Mouse (Mus musculus): ENCODE results near the gene Mgst1. TPM values are rescaled to one million over a fixed set of nuclear protein-coding genes. Genes with fewer than 3 reads are reported as not detected.
A peak's percentile ranks its signal among the peaks of the same experiment; 100 is the strongest.

Mgst1 gene
- 160 and 193 TPM in 2 replicates for total RNA-seq (2017)

- peak; percentile 76 for ATAC-seq (ENCODE audit: extremely low read depth, insufficient number of reproducible peaks, low FRiP score, poor library complexity, severe bottlenecking)
Measured at GRCm38 (mm10) chr6:138139930-138140329, at the start of gene Mgst1. Gene Mgst1 (plus strand): TSS chr6:138140316.

DNA sequence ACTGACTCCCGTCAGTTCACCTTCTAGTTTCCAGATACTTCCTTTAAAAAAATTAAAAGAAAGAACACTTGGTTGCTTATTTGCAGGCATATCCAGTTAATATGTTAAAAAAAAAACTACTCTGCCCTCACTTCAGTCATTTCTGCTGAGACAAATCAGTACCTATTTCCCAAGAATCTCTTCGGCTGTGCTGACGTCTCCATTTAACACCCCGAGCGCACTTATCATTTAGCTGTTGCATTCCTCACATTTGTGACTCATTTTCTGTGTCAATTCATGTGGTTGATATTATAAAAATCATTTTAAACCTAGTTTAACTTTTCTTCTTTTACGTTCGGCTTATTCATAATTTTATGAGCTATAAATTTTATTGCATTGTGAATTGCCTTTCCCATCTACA lies 47.7 kb upstream of the Mgst1 start:
- ATAC-seq (ENCODE audit: extremely low read depth, insufficient number of reproducible peaks, low FRiP score, poor library complexity, severe bottlenecking) = no peak

DNA sequence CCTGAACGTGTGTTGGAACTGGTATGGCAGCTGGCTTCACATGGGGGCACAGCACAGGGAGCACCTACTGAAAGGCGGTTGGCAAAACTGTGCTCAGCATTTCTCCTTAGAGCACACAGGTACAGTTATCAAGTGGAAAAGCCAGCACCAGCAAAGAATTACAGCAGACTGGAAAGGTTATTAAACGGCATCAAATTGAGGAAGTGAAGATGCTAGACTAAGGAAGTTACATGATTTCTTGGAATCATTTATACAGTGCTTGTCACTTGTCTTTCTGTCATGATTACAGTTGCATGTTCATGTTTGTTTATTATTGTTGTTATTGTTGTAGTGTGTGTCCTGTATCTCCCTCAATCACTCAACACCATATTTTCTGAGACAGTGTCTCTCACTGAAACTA lies 45.1 kb upstream of the Mgst1 start:
- ATAC-seq (ENCODE audit: extremely low read depth, insufficient number of reproducible peaks, low FRiP score, poor library complexity, severe bottlenecking) = no peak

DNA sequence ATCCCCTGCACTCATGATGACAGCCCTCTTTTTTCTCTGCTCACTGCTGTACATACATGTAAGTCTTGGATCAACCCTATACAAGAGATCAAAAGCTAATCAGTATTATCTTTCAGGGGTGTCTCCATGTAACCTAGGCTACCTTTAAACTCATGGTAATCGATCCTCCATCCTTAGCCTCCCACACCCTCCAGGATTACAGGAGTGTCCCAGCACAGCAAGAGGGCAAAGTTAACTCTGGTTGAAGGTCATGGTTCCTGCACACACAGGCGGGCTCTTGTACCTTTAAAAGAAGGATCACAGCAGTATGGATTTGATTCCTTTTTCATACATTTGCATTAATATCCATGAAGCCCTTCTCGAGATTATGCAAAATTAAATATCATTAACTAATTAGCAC lies 40.5 kb upstream of the Mgst1 start:
- ATAC-seq (ENCODE audit: extremely low read depth, insufficient number of reproducible peaks, low FRiP score, poor library complexity, severe bottlenecking) = no peak

DNA sequence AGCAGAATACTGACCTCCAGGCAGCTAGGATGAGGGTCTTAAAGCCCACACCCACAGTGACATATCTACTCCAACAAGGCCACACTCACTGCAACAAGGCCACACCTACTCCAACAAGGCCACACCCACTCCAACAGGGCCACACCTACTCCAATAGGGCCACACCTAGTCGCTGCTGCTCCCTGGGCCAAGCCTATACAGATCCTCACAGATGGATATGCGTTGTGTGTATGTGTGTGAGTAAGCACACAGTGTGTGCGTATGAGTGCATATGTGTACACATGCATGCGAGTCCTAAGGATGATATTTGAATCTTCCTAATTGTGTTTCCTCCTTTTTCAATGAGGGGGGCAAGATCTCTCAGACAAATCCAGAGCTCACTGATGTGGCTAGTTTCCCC lies 38.3 kb upstream of the Mgst1 start:
- ATAC-seq (ENCODE audit: extremely low read depth, insufficient number of reproducible peaks, low FRiP score, poor library complexity, severe bottlenecking) = no peak

DNA sequence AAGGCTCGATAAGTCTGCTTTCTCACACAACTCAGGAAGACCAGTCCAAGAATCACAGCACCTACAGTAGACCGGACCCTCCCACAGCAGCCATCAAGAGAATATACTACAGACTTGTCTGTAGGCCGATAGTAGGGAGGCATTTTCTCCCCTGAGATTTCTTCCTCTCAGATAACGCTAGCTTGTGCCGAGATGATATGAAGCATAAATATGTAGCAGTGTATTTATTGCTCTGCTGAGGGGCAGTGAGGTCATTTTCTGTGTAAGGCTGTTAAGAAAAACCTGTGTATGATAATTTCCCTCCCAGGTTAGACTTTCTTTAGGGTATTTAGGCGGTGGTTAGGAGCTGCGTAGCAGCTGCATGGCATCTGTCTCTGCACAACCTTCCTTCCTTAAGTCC lies 37.2 kb upstream of the Mgst1 start:
- ATAC-seq (ENCODE audit: extremely low read depth, insufficient number of reproducible peaks, low FRiP score, poor library complexity, severe bottlenecking) = no peak

GRCm38 (mm10) chr6:138104559-138104958 lies 35.6 kb upstream of the Mgst1 start:
- ATAC-seq (ENCODE audit: extremely low read depth, insufficient number of reproducible peaks, low FRiP score, poor library complexity, severe bottlenecking) = no peak

DNA sequence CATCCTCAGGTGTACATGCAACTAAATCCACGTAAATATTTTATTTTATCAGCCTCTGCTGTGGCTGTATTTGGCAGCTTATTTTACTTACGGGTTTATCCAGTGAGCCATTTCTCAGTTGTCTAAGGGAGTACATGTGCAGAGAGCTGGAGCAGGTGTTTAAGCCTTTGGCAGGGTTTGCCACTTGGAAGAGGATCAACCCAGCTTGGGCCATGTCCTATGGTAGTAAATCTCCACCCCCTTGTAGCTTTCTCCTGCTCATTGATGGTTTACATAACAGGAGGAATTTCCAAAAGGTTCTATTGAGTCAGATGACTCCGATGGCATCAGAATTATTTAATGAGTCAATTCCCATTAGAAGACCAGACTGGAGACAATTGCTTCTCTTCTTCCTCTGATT lies 22.6 kb upstream of the Mgst1 start:
- no peak for ATAC-seq (ENCODE audit: extremely low read depth, insufficient number of reproducible peaks, low FRiP score, poor library complexity, severe bottlenecking)

DNA sequence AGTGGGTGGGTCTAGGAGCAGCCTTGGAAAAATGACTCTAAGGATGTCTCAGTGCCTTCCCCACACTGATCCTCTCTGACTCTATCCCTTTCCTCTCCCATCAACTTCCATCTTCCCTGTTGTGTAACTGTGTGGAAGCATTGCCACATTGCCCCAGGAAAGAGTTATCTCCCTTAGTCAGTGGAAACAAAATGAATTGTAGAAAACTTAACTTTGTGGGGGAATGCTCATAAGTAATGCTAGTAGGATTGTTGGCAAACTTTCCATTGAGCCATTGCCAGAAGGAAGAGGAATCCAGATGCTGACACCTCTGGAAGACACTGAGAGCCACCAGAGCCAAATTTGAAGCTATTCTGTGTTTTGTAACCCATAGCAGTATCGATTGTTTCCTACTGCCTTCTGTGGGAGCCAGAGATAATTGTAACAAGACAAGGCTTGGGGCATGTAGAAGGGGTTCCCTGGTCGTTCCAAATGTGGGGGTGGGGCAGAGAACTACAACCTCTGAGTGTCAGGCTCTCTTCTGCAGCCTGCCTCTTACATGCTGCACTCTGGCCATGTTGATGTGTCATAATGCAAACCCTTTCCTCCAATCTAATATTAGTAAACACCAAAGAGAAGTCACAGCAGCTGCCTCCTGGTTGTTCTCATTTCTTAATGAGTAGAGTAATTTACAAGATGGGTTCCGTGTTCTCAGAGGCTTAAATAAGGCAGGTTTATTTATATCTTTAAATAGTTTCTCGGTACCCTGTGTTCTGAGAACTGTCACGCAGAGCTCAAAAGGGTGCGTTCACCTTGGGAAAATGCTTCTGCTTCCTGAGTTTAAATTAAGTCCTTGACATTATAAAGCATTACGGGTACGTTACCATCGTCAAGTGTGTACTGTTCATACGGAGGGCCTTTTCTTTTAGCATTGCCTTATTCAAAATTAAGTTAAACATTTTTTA lies 11.5 kb upstream of the Mgst1 start:
- ATAC-seq (ENCODE audit: extremely low read depth, insufficient number of reproducible peaks, low FRiP score, poor library complexity, severe bottlenecking) = no peak

GRCm38 (mm10) chr6:138130541-138130940 lies 9.6 kb upstream of the Mgst1 start:
- no peak for ATAC-seq (ENCODE audit: extremely low read depth, insufficient number of reproducible peaks, low FRiP score, poor library complexity, severe bottlenecking)

- ATAC-seq (ENCODE audit: extremely low read depth, insufficient number of reproducible peaks, low FRiP score, poor library complexity, severe bottlenecking) = peak; percentile 53
Measured at GRCm38 (mm10) chr6:138140336-138140735, 220 bp downstream of the Mgst1 start.

- ATAC-seq (ENCODE audit: extremely low read depth, insufficient number of reproducible peaks, low FRiP score, poor library complexity, severe bottlenecking) = peak; percentile 35
Measured at GRCm38 (mm10) chr6:138141111-138141592, 1.0 kb downstream of the Mgst1 start.

DNA sequence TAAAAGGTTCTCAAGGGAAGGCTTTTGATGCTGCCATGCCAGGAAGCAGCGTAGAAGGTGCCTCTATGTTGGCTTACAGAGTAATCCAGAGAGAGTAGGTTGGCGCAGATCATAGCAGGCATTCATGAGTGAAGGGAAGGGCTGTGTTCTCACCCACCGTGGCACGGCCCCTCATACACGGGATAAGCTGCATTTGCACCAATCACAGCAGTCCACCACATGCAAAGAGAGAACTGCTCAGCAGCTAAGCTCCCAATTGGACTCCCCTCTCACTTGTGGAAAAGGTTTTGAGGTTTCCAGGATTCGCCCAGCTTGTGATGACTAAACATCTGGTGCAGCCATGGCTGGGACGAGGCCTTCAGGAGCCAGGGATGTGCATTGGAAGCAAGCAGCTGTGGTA lies 2.5 kb downstream of the Mgst1 start:
- ATAC-seq (ENCODE audit: extremely low read depth, insufficient number of reproducible peaks, low FRiP score, poor library complexity, severe bottlenecking) = no peak

DNA sequence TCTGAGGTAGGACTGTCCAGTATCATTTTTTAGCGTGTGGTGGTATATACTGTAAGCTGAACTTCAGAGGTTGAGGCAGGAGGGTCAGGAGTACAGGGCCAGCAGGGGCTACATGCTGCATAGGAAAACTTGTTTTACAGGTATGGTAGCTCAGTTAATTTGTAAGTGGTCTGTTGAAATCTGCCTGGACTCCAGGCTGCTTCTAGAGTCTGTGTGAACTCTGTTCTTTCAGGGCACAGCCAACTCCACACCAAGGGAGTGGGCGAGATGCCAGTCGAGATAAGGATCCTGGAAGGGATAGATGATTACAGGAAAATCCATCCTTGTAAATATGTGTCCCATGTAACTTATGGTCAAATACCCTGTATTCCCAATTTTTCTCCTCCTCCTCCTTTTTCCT lies 3.3 kb downstream of the Mgst1 start:
- no peak for ATAC-seq (ENCODE audit: extremely low read depth, insufficient number of reproducible peaks, low FRiP score, poor library complexity, severe bottlenecking)

- peak; percentile 75; the same call in 1 of the 2 replicates for ATAC-seq (ENCODE audit: extremely low read depth, insufficient number of reproducible peaks, low FRiP score, poor library complexity, severe bottlenecking)
Measured at GRCm38 (mm10) chr6:138153111-138153510, 13.0 kb downstream of the Mgst1 start.

DNA sequence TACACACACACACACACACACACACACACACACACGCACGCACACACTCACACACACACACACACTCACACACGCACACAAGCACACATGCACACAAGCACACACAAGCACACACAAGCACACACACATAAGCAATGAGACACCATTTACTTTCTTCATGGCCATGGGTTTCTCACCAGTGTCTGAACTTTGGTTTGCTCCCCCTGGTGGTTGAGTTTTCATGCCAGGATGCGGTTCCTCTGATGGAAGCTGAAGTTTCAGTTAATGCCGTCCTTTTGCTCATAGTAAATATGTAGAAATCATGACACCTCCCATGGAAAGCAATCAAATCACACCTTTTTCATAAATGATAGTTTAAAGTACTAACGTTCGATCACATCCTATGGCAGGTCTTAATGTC lies 23.8 kb downstream of the Mgst1 start:
- ATAC-seq (ENCODE audit: extremely low read depth, insufficient number of reproducible peaks, low FRiP score, poor library complexity, severe bottlenecking) = no peak

- ATAC-seq (ENCODE audit: extremely low read depth, insufficient number of reproducible peaks, low FRiP score, poor library complexity, severe bottlenecking) = no peak
Measured at GRCm38 (mm10) chr6:138171480-138172224, 31.5 kb downstream of the Mgst1 start.

Measured in neutrophil, adult 5-6 weeks (primary cell).